Mouse (Mus musculus): ENCODE results near the gene Myt1.

Gene Myt1

GRCm38 (mm10) chr2:181763006-181763830 is at the start of gene Myt1:
Gene Myt1 (plus strand): TSS chr2:181763332.
- DNase-seq (ENCODE audit: inconsistent ontology term): no peak

DNA sequence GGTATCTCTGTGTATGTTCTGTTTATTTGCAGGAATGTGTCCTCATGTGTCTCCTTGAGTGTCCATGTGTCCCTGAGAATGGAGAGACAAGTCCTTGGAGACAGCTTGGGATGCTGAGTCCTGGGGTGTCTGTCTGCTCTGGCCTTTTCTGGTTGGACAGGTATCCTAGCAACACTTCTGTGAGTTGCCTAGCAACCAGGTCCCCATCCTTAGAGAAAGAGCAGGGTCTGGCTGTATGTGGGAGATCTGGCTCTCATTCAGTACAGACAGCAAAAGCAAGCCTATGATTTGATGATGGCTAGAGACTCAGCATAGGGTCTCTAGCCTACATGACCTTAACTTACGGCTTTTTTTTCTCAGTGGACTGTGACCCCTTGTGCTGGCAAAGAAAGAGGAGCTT is 49.4 kb upstream of the Myt1 start:
- no peak for DNase-seq (ENCODE audit: inconsistent ontology term)

- DNase-seq (ENCODE audit: inconsistent ontology term): peak; percentile 2
Measured at GRCm38 (mm10) chr2:181714903-181715326, 48.2 kb upstream of the Myt1 start, which contains the start of gene Oprl1. Gene Oprl1 (plus strand): TSS chr2:181715016.

DNA sequence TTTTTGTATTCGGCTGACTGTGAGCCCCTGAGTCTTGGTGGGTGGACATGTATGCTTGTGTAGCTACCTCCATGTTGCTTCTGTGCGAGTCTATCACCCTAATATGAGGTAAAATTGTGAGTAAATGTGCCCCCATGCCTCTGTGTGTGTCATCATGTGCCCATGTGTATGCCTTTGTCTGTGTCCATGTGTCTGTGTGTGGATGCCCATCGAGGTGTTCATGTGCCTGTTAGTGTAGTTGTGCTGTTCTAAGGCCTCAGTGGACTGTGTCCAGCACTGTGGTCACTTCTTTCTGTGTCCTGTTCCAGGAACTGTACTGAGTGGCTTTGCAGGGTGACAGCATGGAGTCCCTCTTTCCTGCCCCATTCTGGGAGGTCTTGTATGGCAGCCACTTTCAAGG is 47.8 kb upstream of the Myt1 start:
- DNase-seq (ENCODE audit: inconsistent ontology term): no peak

GRCm38 (mm10) chr2:181716991-181717390 is 46.1 kb upstream of the Myt1 start:
- no peak for DNase-seq (ENCODE audit: inconsistent ontology term)

- no peak for DNase-seq (ENCODE audit: inconsistent ontology term)
Measured at GRCm38 (mm10) chr2:181720061-181720460, 43.1 kb upstream of the Myt1 start.

- no peak for DNase-seq (ENCODE audit: inconsistent ontology term)
Measured at GRCm38 (mm10) chr2:181721200-181721599, 41.9 kb upstream of the Myt1 start.

DNA sequence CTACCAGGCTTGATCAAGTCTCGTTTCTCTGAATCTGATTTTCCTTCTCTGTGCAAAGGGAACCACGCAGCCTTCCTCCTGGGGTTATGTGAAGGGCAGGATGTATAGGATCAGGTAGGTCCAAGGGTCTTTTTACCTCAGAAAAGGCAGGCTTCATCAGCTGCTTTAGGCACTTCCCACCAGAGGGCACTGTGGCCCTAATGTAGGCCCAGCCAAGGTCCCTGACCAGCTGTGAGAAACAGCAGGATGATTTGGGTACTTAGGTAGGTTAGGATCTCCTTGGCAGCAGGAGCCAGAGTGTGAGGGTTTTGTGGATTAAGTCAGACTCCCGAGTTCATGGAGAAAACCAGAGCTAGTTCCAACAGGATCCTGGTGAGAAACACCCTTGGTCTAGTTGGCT is 40.9 kb upstream of the Myt1 start:
- DNase-seq (ENCODE audit: inconsistent ontology term): peak; percentile 31

DNA sequence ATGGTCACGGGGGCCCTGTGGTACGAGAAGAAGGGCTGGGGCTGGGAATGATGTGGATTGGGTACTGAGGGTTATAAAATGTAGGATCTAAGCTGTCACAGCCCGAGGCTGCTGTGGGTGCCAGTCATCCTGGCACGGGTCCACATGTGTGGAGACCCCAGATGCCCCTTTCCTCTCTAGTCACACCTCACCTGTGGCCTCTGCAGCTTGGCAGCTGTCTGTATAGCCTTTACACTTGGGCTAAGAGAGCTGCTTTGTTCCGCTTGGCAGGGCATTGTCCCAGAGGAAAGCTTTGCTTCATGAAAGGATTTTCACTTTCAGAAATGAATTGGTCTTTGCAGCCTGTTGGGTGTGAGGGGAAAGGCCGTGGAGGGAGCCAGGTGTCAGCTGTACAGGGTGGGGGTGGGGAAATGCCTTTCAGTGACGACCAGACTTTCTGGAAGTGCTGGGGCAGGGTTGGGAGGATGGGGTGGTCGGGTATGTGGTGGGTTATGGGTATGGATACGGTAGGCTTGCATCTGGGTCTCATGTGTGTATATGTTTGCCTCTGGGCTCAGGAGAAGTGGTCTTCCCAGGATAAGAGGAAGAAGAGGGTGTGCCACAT is 35.4 kb upstream of the Myt1 start:
- DNase-seq (ENCODE audit: inconsistent ontology term): no peak

DNA sequence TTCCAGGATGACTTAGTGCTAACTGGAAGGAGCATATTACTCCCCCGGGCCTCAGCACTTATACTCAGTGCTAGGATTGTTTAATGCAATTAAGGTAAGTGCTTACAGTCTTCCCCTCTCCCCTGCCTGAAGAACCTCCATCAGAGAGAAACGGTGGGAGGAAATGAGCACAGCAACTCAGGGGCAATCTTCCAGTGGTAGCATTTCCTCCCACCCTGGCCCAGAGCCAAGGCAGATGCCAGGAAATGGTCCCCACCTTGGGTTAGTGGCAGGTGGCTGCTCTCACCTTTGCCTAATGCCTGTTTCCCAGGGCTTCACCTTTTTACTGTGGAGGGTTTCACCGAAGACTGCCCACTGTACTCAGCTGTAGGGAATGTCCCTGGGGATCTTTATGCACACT is 33.1 kb upstream of the Myt1 start:
- DNase-seq (ENCODE audit: inconsistent ontology term): no peak

GRCm38 (mm10) chr2:181752626-181753025 is 10.5 kb upstream of the Myt1 start:
- DNase-seq (ENCODE audit: inconsistent ontology term): no peak

GRCm38 (mm10) chr2:181758147-181758725 is 4.9 kb upstream of the Myt1 start:
- DNase-seq (ENCODE audit: inconsistent ontology term): peak; percentile 36

GRCm38 (mm10) chr2:181759041-181759440 is 4.1 kb upstream of the Myt1 start:
- peak; percentile 34 for DNase-seq (ENCODE audit: inconsistent ontology term)

GRCm38 (mm10) chr2:181763886-181764527 is 875 bp downstream of the Myt1 start:
- no peak for DNase-seq (ENCODE audit: inconsistent ontology term)

DNA sequence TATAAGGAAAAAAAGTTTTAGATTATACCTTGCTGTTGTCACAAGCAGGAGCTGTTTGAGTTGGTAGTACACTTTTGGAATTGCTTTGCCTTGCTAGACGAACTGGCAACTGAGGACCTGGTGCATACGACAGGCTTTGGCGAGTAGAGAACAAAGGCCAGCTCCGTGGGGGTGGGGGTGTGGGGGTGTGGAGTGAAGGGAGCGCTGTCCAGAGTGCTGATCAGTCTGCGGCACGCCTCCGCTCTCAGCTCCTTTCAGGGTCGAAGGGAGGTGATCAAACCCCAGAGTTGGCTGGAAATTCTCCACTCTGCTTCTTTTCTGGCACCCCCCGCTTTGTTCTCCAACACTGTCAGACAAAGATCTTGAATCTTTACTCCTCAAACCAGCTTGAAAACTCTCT is 1.5 kb downstream of the Myt1 start:
- peak; percentile 53 for DNase-seq (ENCODE audit: inconsistent ontology term)

GRCm38 (mm10) chr2:181765251-181765650 is 2.1 kb downstream of the Myt1 start:
- no peak for DNase-seq (ENCODE audit: inconsistent ontology term)

DNA sequence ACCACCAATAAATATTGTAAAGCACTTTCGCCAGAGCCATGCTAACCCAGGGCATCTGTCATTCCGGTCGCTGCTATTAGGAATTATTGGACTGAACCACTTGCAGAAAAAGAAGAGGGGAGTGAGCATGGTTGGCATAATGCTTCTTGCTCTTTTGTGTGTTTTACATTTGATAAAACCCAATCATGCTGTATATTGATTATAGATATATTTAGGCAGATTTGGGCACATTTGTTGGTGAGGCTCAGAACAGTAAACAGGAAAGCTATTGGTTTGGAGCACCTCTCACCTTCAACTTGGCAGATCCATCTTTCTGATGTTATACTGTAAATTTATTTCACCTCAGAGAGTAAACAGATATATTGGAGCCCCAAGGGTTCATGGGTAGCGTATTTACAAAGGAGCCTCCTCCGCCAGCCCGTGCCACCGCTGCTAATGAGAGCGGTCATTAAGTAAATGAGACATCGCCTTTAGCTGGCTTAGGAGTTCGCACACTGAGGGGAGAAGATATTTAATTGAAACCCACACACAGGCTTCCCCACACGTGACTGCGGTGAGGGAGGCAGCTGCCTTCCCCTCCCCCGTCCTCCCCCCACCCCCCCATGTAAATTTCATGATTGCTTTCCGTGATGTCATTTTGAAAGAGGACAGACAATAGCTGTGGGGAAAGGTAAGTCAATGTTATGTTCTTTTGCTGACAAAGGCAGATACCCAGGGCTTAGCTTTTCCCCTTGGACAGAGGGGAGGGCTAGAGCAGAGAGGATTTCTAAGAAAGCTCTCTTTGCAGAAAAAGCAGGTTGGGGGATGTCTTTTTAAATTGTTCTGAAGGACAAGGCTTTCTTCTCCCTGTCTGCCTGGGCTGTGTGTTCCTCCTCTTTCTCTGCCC is 3.8 kb downstream of the Myt1 start:
- DNase-seq (ENCODE audit: inconsistent ontology term): peak; percentile 10

DNA sequence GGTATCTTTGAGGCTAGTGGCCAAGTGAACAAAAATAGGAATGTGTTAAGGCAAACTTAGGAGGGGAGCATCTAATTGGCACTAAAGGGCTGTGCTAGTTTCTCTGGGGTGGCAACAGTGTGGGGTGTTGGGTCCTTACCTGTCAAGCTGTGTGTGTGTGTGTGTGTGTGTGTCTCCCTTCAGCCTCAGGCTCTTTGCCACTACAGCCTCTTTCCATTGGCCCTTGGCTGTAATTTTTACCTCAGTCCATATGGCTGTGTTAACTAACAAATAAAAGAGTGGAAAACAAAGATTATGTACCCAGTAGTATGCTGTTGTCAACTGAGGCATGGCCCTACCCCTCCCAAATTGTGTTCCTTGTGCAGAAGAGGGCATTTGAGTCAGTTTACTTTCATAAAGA is 5.3 kb downstream of the Myt1 start:
- DNase-seq (ENCODE audit: inconsistent ontology term): no peak

- DNase-seq (ENCODE audit: inconsistent ontology term): no peak
Measured at GRCm38 (mm10) chr2:181769397-181769796, 6.3 kb downstream of the Myt1 start.

GRCm38 (mm10) chr2:181773203-181773602 is 10.1 kb downstream of the Myt1 start:
- DNase-seq (ENCODE audit: inconsistent ontology term): no peak

- peak; percentile 19 for DNase-seq (ENCODE audit: inconsistent ontology term)
Measured at GRCm38 (mm10) chr2:181775786-181776185, 12.7 kb downstream of the Myt1 start.

Measured in Muller cell, postnatal 12 days (primary cell).